ENCODE assay signal across 8 mouse cellular contexts in the genomic region with DNA sequence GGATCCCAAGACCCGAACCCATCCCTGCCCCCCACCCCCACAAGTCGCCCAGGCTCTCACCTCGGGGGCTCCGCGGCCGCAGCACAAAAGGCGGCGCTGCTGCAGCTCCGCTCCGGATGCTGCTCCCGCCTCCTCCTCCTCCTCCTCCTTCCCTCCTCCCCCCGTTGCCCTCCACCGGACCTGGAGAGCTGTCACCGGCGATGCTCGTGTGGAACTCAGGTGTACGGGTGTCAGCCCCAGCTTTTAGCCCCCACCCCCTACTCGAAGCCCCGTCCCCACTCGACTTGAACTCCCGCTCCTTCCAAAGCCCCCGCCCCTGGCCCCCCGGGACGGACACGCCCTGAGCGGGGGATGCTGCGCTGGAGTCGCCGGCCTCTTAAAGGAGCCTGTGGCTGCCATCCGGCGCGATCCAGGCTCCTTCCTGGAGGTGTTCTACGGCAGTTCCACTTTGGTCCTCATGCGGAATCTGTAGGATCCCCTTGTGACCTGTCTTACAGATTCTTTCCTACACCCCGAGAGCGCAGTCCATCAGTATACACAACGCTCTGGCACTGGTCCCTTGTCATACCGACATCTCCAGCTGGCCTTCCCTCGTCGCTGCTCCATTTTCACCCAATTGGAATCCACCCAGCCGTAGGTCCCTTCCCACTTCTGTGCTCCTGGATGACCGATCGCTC. TPM values are rescaled to one million over a fixed set of nuclear protein-coding genes. Genes with fewer than 3 reads are reported as not detected.
A peak's percentile ranks its signal among the peaks of the same experiment; 100 is the strongest.
DNase-seq lines count a peak whose midpoint lies in the region; ATAC-seq lines count a peak whose summit lies in the region.

Gene Map3k12 (minus strand): TSS at position 337 of the 677 bp plus-strand sequence.

- peak within 1 kb of the TSS; percentile 84 for H3K27ac ChIP-seq in lung, embryonic 15.5 days

- under 1% methylated on average over 42 of the region's 43 CpGs for WGBS in lung, embryonic 15.5 days

- peak within 1 kb of the TSS; percentile 92 for H3K4me2 ChIP-seq in lung, embryonic 15.5 days

- peaks cover 13% of the 10 kb centered on the region; the same call in 1 of the 2 replicates for H3K36me3 ChIP-seq in lung, embryonic 15.5 days

- no peaks in the 10 kb centered on the region for H3K27me3 ChIP-seq in lung, embryonic 15.5 days

- H3K9me3 ChIP-seq in lung, embryonic 15.5 days = no peaks in the 10 kb centered on the region

- peak within 1 kb of the TSS; percentile 59 for H3K9ac ChIP-seq in lung, embryonic 15.5 days

- peak; percentile 85 for DNase-seq in MN1 (ENCODE audit: low spot score)
- peak; percentile 83 for DNase-seq in cerebellum, adult 8-10 months
- DNase-seq in heart, postnatal 4 days = peak; percentile 76
- DNase-seq in layer of hippocampus, adult 9-10 months (ENCODE audit: low spot score) = peak; percentile 51
- DNase-seq in retina, adult 2 months (ENCODE audit: low read depth, low spot score) = peak; percentile 42
- peak; percentile 77 for DNase-seq in thymus, postnatal 25 days

- ATAC-seq in frontal cortex, adult (ENCODE audit: low TSS enrichment) = peak; percentile 18; the same call in 1 of the 2 replicates
- peak; percentile 2; the same call in 1 of the 2 replicates for ATAC-seq in lung, embryonic 15.5 days (ENCODE audit: borderline replicate concordance, extremely low read depth, low FRiP score, low TSS enrichment)

- peaks cover 38% of the 10 kb centered on the region for H3K4me1 ChIP-seq in lung, embryonic 15.5 days

- peak within 1 kb of the TSS; percentile 76 for H3K4me3 ChIP-seq in lung, embryonic 15.5 days

RNA-seq across cellular contexts. Expression of gene Map3k12, which starts in this region (rescaled TPM):
- total RNA-seq in heart, postnatal 4 days (2021) = 1 to 10 TPM; 5.4 to 6.1 TPM
- polyA plus RNA-seq in lung, embryonic 15.5 days (2015; fragmentation: Nextera tagmentation; extraction: Ambion mirVana) = 11.8 and 14.4 TPM in 2 replicates

Comparison
In these comparisons a context has a peak if more than half of its experiments do, and no peak if none do; other contexts are left out.
1. Peak in every context shown above with its lines: DNase-seq, ATAC-seq, H3K4me3 ChIP-seq and H3K27ac ChIP-seq.